Mouse (Mus musculus): ENCODE data around the gene Ppp2r5e. TPM values are rescaled to one million over a fixed set of nuclear protein-coding genes. Genes with fewer than 3 reads are reported as not detected.
A peak's percentile ranks its signal among the peaks of the same experiment; 100 is the strongest.

Ppp2r5e gene
- polyA plus RNA-seq, 1 experiment from 2014 or later = 12.6 TPM

DNA sequence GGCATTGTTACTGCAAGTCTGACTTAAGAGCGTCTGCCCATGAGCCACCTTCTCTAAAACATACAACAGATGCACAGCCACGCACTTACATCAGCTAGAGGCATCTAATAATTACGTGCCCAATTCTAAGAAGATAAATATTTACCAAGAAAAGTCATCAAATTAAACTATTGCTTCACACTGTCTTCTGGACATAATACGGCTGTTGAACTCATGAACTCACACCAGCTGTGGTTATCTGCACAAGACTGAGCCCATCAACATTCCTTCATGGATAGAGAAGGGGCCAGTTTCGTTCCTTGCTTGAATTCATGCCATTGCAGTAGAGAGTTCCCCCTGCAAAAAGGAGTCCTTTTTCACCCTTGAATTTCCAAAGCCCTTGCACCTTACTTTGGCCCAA lies 28.3 kb downstream of the Ppp2r5e start:
- 0 out of 2 replicates have a peak, but pooled peaks cover 2% of the 10 kb centered on the region for H3K36me3 ChIP-seq (ENCODE audit: control insufficient read depth, insufficient read depth, low read length)
- H3K4me1 ChIP-seq (ENCODE audit: control insufficient read depth, insufficient read depth, low read length) = peaks cover 33% of the 10 kb centered on the region
- no peaks in the 10 kb centered on the region for H3K27me3 ChIP-seq (ENCODE audit: control insufficient read depth, insufficient read depth, low read length)
- H3K4me3 ChIP-seq (ENCODE audit: low read depth, low read length) = no peak overlapping the region
- no peak overlapping the region for H3K9ac ChIP-seq (ENCODE audit: low read depth, low read length)
- 46% methylated on average over 5 of the region's 5 CpGs for WGBS (ENCODE audit: insufficient replicate concordance)
- H3K27ac ChIP-seq (ENCODE audit: low read depth, low read length) = peak overlapping the region; percentile 80
- ATAC-seq (replicated peaks; ENCODE audit: insufficient number of reproducible peaks, low FRiP score, low TSS enrichment) = no peak
- peak overlapping the region; percentile 46 for H3K4me2 ChIP-seq
- no peaks in the 10 kb centered on the region for H3K9me3 ChIP-seq (replicated peaks; ENCODE audit: control insufficient read depth, low read length)

DNA sequence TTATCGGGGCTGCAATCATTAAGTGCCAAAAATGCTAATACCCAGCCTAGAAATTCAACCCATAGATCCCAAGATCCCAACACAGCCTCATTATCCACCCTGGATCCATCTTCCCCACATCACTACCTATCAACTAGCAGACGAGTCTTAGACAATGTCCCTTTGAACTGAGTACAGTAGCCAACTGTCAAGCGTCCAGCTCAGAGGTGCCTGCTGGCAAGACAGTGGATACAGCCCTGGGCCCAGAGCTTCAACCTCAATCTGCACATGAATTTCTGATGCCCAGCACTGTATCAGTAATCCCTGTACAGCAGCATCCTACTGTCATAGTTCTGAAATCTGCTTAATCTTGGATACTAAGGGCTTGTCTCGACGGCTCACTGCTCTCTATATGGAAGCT lies 30.3 kb downstream of the Ppp2r5e start:
- Histone ChIP-seq H3K4me1 (ENCODE audit: control insufficient read depth, insufficient read depth, low read length) (peaks cover 33% of the 10 kb centered on the region), H3K4me3 (ENCODE audit: low read depth, low read length) (no peak overlapping the region), H3K36me3 (ENCODE audit: control insufficient read depth, insufficient read depth, low read length) (0 out of 2 replicates have a peak, but pooled peaks cover 2% of the 10 kb centered on the region), H3K27me3 (ENCODE audit: control insufficient read depth, insufficient read depth, low read length) (no peaks in the 10 kb centered on the region), H3K9ac (ENCODE audit: low read depth, low read length) (no peak overlapping the region), H3K9me3 (replicated peaks; ENCODE audit: control insufficient read depth, low read length) (no peaks in the 10 kb centered on the region), H3K4me2 (no peak overlapping the region), H3K27ac (ENCODE audit: low read depth, low read length) (no peak overlapping the region)
- ATAC-seq (replicated peaks; ENCODE audit: insufficient number of reproducible peaks, low FRiP score, low TSS enrichment) = no peak
- WGBS (ENCODE audit: insufficient replicate concordance) = 91% methylated on average over 5 of the region's 5 CpGs

DNA sequence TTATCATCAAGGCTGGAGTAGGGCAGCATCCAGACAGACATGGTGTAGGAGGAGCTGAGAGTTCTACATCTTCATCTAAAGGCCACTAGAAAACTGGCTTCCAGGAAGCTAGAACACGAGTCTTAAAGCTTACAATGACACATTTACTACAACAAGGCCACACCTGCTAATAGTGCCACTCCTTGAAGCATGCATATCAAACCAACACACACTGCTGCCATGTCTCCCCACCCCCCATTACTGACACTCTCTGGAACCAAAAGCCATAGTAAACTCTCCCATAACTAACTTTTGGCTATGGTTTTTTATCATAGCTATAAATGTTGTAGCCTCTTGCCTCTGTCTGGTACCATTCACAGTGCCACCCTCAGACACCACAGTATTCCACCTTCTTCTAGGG lies 31.5 kb downstream of the Ppp2r5e start:
- 67% methylated on average over 1 of the region's 1 CpGs for WGBS (ENCODE audit: insufficient replicate concordance)
- Histone ChIP-seq H3K9me3 (replicated peaks; ENCODE audit: control insufficient read depth, low read length) (no peaks in the 10 kb centered on the region), H3K36me3 (ENCODE audit: control insufficient read depth, insufficient read depth, low read length) (0 out of 2 replicates have a peak, but pooled peaks cover 2% of the 10 kb centered on the region), H3K27ac (ENCODE audit: low read depth, low read length) (no peak overlapping the region), H3K27me3 (ENCODE audit: control insufficient read depth, insufficient read depth, low read length) (no peaks in the 10 kb centered on the region), H3K4me3 (ENCODE audit: low read depth, low read length) (no peak overlapping the region), H3K4me2 (no peak overlapping the region), H3K9ac (ENCODE audit: low read depth, low read length) (no peak overlapping the region), H3K4me1 (ENCODE audit: control insufficient read depth, insufficient read depth, low read length) (peaks cover 43% of the 10 kb centered on the region)
- no peak for ATAC-seq (replicated peaks; ENCODE audit: insufficient number of reproducible peaks, low FRiP score, low TSS enrichment)

DNA sequence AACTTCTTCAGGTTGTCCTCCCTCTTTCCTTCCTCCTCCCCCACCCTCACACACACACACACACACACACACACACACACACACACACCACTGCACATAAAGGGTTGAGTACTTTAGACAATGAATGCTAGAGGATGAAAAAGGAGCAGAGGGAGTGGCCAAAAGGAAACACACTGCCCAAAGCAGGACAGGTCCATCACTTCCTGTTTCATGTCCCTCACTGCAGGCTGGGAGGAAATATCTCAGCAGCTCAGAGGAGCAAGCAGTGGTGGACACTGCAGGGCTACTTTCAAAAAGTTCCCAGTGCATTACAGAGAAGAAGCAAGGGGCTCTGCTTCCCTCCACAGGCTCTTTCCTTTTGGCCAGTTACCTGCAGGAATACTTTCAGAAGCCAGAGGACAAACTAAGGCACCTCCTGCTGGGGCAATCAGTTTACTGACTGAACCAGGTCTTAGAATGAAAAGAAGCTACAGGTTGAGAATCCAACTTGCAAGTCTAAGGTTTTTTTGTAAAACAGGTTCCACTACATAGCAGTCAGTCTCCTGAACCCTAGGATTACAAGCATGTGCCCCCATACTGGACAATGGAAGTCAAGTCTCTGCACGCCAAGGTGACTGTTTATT lies 32.9 kb downstream of the Ppp2r5e start:
- Histone ChIP-seq H3K9me3 (replicated peaks; ENCODE audit: control insufficient read depth, low read length) (no peaks in the 10 kb centered on the region), H3K27me3 (ENCODE audit: control insufficient read depth, insufficient read depth, low read length) (no peaks in the 10 kb centered on the region), H3K4me2 (no peak overlapping the region), H3K36me3 (ENCODE audit: control insufficient read depth, insufficient read depth, low read length) (0 out of 2 replicates have a peak, but pooled peaks cover 2% of the 10 kb centered on the region), H3K4me3 (ENCODE audit: low read depth, low read length) (no peak overlapping the region), H3K27ac (ENCODE audit: low read depth, low read length) (no peak overlapping the region), H3K9ac (ENCODE audit: low read depth, low read length) (no peak overlapping the region), H3K4me1 (ENCODE audit: control insufficient read depth, insufficient read depth, low read length) (peaks cover 44% of the 10 kb centered on the region)
- ATAC-seq (replicated peaks; ENCODE audit: insufficient number of reproducible peaks, low FRiP score, low TSS enrichment) = no peak
- WGBS (ENCODE audit: insufficient replicate concordance) = 96% methylated on average over 1 of the region's 1 CpGs

DNA sequence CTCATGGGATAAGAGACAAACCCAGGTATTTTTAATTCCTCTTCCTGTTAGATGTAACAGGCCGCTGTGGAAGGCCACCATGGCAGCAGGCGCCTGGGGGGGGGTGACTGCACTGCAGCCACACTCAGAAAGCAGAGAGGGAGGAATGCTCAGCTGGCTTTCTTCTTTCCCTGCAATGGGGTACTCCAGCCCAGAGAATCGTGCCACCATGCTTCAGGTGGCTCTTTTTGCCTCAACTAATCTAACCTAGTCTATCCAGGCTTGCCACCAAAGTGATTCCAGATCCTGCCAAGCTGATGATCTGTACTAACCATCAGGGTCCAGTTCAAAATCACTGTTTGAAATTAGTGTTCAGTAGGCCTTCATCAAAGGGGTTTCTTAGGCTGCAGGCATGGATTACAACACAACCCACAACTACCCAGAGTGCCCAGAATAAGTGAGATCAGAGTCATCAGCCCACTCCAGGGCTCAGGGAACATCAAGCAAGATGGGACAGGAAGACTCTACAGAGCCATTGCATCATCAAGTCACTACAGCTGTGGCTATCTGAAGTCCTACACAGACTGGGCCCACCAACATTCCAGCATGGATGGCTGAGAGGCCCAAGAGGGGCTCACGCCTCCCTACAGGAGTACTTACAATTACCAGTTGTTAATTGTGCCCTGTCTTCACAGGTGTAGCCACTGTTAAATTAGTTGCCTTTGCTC lies 35.2 kb downstream of the Ppp2r5e start:
- H3K4me1 ChIP-seq (ENCODE audit: control insufficient read depth, insufficient read depth, low read length) = peaks cover 41% of the 10 kb centered on the region
- 71% methylated on average over 4 of the region's 4 CpGs for WGBS (ENCODE audit: insufficient replicate concordance)
- no peak overlapping the region for H3K27ac ChIP-seq (ENCODE audit: low read depth, low read length)
- ATAC-seq (replicated peaks; ENCODE audit: insufficient number of reproducible peaks, low FRiP score, low TSS enrichment) = no peak
- no peaks in the 10 kb centered on the region for H3K27me3 ChIP-seq (ENCODE audit: control insufficient read depth, insufficient read depth, low read length)
- H3K4me2 ChIP-seq = no peak overlapping the region
- no peak overlapping the region for H3K9ac ChIP-seq (ENCODE audit: low read depth, low read length)
- H3K36me3 ChIP-seq (ENCODE audit: control insufficient read depth, insufficient read depth, low read length) = 0 out of 2 replicates have a peak, but pooled peaks cover 2% of the 10 kb centered on the region
- H3K9me3 ChIP-seq (replicated peaks; ENCODE audit: control insufficient read depth, low read length) = no peaks in the 10 kb centered on the region
- no peak overlapping the region for H3K4me3 ChIP-seq (ENCODE audit: low read depth, low read length)

DNA sequence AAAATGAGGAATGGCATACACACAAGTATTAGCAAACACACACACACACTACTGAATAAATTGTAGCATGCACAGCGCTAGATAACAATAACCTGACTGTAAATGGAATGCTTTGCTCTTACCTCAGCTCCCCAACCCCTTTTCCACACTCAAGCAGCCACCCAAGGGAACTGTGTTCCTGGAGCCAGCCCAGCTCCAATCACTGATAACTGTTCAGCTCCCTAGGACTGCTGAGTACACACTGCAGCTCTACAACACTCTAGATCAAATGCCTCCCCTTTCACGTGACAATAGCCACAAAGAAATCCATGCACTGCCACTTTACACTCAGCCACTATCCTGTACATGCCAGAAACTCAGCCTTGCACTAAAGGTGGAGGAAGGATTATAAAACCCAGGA lies 36.8 kb downstream of the Ppp2r5e start:
- H3K27me3 ChIP-seq (ENCODE audit: control insufficient read depth, insufficient read depth, low read length) = no peaks in the 10 kb centered on the region
- no peak overlapping the region for H3K4me2 ChIP-seq
- peaks cover 46% of the 10 kb centered on the region for H3K4me1 ChIP-seq (ENCODE audit: control insufficient read depth, insufficient read depth, low read length)
- H3K9ac ChIP-seq (ENCODE audit: low read depth, low read length) = no peak overlapping the region
- no peaks in the 10 kb centered on the region for H3K9me3 ChIP-seq (replicated peaks; ENCODE audit: control insufficient read depth, low read length)
- H3K36me3 ChIP-seq (ENCODE audit: control insufficient read depth, insufficient read depth, low read length) = no peaks in the 10 kb centered on the region
- peak; percentile 71; the same call in 1 of the 2 replicates for ATAC-seq (replicated peaks; ENCODE audit: insufficient number of reproducible peaks, low FRiP score, low TSS enrichment)
- 36% methylated on average over 2 of the region's 2 CpGs for WGBS (ENCODE audit: insufficient replicate concordance)
- peak overlapping the region; percentile 69 for H3K27ac ChIP-seq (ENCODE audit: low read depth, low read length)
- no peak overlapping the region for H3K4me3 ChIP-seq (ENCODE audit: low read depth, low read length)

DNA sequence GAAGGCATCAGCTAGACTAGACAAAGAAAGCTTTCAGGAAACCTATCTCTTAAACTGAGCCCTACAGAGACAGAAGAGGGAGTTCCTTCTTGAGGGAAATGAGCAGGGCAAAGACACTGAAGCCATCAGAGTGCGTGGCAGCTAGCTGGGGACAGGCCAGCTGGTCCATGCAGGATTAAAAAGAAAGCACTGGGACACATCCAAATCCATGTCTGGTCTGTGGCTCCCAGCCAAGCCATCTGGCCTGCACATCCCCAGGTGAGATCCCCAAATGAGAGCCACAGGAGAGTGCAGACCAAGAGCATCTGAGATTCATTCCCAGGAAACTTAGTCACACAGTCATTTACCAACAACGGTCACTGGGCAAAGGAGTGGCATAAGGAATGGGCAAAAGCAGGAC lies 38.2 kb downstream of the Ppp2r5e start:
- no peaks in the 10 kb centered on the region for H3K27me3 ChIP-seq (ENCODE audit: control insufficient read depth, insufficient read depth, low read length)
- H3K9me3 ChIP-seq (replicated peaks; ENCODE audit: control insufficient read depth, low read length) = no peaks in the 10 kb centered on the region
- no peak overlapping the region for H3K9ac ChIP-seq (ENCODE audit: low read depth, low read length)
- WGBS (ENCODE audit: insufficient replicate concordance) = 75% methylated on average over 2 of the region's 2 CpGs
- peaks cover 48% of the 10 kb centered on the region for H3K4me1 ChIP-seq (ENCODE audit: control insufficient read depth, insufficient read depth, low read length)
- no peak for ATAC-seq (replicated peaks; ENCODE audit: insufficient number of reproducible peaks, low FRiP score, low TSS enrichment)
- no peaks in the 10 kb centered on the region for H3K36me3 ChIP-seq (ENCODE audit: control insufficient read depth, insufficient read depth, low read length)
- H3K27ac ChIP-seq (ENCODE audit: low read depth, low read length) = no peak overlapping the region
- no peak overlapping the region for H3K4me3 ChIP-seq (ENCODE audit: low read depth, low read length)
- no peak overlapping the region for H3K4me2 ChIP-seq

DNA sequence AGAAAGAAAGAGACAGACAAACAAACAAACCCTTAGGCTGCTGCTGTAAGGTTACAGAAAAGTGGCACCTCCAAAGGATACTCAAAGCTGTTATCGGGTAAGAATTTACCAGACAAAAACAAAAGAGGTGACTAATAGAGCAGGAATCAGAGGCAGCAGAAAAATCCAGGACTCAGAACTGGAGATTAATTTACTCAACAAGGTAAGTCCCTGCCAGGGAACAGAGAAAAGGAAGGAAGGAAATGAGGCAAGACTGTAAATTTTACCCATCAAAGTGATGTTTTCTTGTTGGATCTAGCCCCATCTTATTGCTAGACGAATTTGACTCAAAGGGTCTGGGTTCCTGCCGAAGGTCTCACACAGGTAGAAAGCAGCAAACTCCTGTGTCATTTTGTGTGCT lies 41.0 kb downstream of the Ppp2r5e start:
- peaks cover 37% of the 10 kb centered on the region for H3K4me1 ChIP-seq (ENCODE audit: control insufficient read depth, insufficient read depth, low read length)
- no peaks in the 10 kb centered on the region for H3K27me3 ChIP-seq (ENCODE audit: control insufficient read depth, insufficient read depth, low read length)
- no peaks in the 10 kb centered on the region for H3K36me3 ChIP-seq (ENCODE audit: control insufficient read depth, insufficient read depth, low read length)
- H3K9me3 ChIP-seq (replicated peaks; ENCODE audit: control insufficient read depth, low read length) = no peaks in the 10 kb centered on the region
- no peak for ATAC-seq (replicated peaks; ENCODE audit: insufficient number of reproducible peaks, low FRiP score, low TSS enrichment)
- no peak overlapping the region for H3K4me2 ChIP-seq
- no peak overlapping the region for H3K9ac ChIP-seq (ENCODE audit: low read depth, low read length)
- no peak overlapping the region for H3K4me3 ChIP-seq (ENCODE audit: low read depth, low read length)
- 53% methylated on average over 3 of the region's 3 CpGs for WGBS (ENCODE audit: insufficient replicate concordance)
- H3K27ac ChIP-seq (ENCODE audit: low read depth, low read length) = no peak overlapping the region

DNA sequence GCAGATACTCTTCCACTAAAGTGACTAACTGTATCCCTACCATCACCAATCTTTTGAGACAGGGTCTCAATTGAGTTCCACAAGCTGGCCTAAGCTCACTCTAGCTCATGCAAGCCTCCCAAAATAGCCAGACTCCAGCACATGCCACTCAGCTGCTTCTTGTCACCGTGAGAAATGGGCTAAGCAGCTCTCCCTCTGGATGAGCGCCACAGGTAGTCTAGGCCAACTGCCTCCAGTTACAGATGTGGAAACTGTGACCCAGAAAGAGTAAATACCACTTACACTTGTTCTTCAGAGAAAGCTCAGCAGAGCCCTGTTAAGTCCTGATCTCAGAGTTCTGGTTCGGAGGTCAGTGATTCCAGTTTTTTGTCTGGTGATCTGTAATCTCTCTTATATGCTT lies 43.7 kb downstream of the Ppp2r5e start:
- Histone ChIP-seq H3K4me1 (ENCODE audit: control insufficient read depth, insufficient read depth, low read length) (peaks cover 27% of the 10 kb centered on the region), H3K9ac (ENCODE audit: low read depth, low read length) (no peak overlapping the region), H3K36me3 (ENCODE audit: control insufficient read depth, insufficient read depth, low read length) (no peaks in the 10 kb centered on the region), H3K4me2 (no peak overlapping the region), H3K27me3 (ENCODE audit: control insufficient read depth, insufficient read depth, low read length) (no peaks in the 10 kb centered on the region), H3K4me3 (ENCODE audit: low read depth, low read length) (no peak overlapping the region), H3K9me3 (replicated peaks; ENCODE audit: control insufficient read depth, low read length) (no peaks in the 10 kb centered on the region), H3K27ac (ENCODE audit: low read depth, low read length) (no peak overlapping the region)
- 62% methylated on average over 3 of the region's 3 CpGs for WGBS (ENCODE audit: insufficient replicate concordance)
- no peak for ATAC-seq (replicated peaks; ENCODE audit: insufficient number of reproducible peaks, low FRiP score, low TSS enrichment)

All from heart, embryonic 11.5 days (tissue).